Mouse (Mus musculus) testis, adult 2 months (tissue): ENCODE data around the gene Osbpl9.

Experiments used
- CTCF ChIP-seq: fragments of 200-500 bp; IDR thresholded peaks from 2 replicates; pipeline ENCODE4 v1.5.1; 2012; ENCODE audit warnings: low read depth, mild to moderate bottlenecking, inconsistent platforms, low read length, moderate library complexity; ENCODE audit not compliant: control insufficient read depth, insufficient read depth, insufficient replicate concordance
- POLR2A ChIP-seq: fragments of 200-500 bp; IDR thresholded peaks from 2 replicates; pipeline ENCODE4 v1.6.1; 2012; ENCODE audit warnings: low read depth, mild to moderate bottlenecking, inconsistent platforms, low read length, moderate library complexity; ENCODE audit not compliant: control insufficient read depth

GRCm38 (mm10) chr4:109241934-109242333 lies 39.9 kb upstream of the Osbpl9 start:
- TF ChIP-seq POLR2A (no peak), CTCF (no peak)
